Mouse (Mus musculus) bone marrow, adult 2 months (tissue): Measurements from ENCODE around the gene Tmem245.

ENCODE experiments used
- CTCF ChIP-seq: fragments of 200-500 bp; IDR thresholded peaks from 2 replicates; pipeline ENCODE4 v1.5.1; 2011; ENCODE audit warnings: low read length, control low read depth; ENCODE audit not compliant: control insufficient read depth, insufficient read depth
- POLR2A ChIP-seq: fragments of 200-500 bp; IDR thresholded peaks from 2 replicates; pipeline ENCODE4 v1.6.1; 2011; ENCODE audit warnings: low read depth, mild to moderate bottlenecking, control low read depth, low read length, borderline replicate concordance; ENCODE audit not compliant: control insufficient read depth

DNA sequence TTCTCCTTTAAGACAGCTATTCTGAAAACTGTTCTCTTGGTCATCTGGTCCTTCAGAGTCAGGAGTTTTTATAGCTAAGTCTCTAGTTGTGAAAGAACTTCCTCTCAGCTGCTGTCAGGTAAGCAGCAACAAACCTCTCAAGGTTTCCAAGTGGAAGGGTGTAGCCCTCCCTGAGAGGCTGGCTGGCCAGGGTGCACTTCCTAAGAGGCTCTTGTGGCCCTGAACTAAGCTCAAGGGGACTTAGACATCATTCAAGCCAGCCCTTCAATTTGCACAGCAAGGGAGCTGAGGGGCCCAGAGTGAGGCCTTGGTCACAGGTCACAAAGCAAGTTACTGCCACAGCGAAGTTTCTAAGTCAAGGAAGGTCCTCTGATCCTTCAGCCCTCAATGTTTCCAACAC, 4.0 kb downstream of the Tmem245 start:
- no peak for TF ChIP-seq POLR2A
- no peak for TF ChIP-seq CTCF
